Mouse (Mus musculus): Measurements from ENCODE around the gene Gcfc2.

GRCm38 (mm10) chr6:81988341-81988740, 64.9 kb downstream of the Gcfc2 start:
- TF ChIP-seq CTCF (IDR thresholded peaks at IDR 0.05; ENCODE audit: low read depth, low read length) (no peak), POLR2A (IDR thresholded peaks at IDR 0.05; ENCODE audit: insufficient read depth, low read length) (no peak)
